Mouse (Mus musculus): ENCODE results near the gene Mlc1.

The Mlc1 gene

DNA sequence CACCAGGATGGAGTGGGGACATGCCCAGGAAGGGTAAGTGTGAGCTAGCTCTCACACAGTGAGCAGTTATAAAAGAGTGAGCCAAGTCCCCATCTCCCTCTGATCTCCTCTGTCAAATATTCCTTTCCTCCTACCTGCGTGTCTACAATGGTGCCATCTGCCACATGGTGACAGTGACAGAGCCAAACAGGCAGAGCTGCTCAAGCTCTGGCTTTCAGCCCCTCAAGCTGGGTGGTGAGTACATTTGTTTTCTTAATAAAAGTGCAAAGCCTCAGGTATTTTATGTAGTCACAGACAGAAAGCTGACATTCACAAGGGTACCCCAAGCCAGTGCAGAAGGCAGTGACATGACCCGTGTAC, 41.5 kb downstream of the Mlc1 start:
- DNase-seq (ENCODE audit: low spot score in 2 of 2) = no peak

- DNase-seq (ENCODE audit: low spot score in 2 of 2) = no peak
Observed at GRCm38 (mm10) chr15:88936619-88937290, 42.1 kb downstream of the Mlc1 start.

DNA sequence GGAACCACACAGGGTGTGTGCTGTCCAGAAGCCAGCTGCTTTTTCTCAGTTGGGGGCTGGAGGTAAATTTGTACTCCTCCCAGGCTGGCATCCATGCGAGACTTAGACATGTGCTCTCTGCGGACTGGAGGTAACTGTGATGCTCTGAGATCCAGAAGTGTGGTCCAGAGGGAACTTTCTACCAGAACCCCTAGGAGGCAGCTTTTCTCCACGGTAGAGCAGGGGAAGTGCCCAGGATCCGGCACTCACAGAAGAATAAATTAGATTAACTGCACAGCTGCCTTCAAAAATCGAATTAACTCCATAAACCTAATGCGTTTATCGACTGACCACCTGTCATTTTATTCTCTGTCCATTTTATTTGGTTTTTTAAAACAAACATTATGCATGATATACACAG, 44.7 kb downstream of the Mlc1 start:
- DNase-seq (ENCODE audit: low spot score in 2 of 2) = no peak

DNA sequence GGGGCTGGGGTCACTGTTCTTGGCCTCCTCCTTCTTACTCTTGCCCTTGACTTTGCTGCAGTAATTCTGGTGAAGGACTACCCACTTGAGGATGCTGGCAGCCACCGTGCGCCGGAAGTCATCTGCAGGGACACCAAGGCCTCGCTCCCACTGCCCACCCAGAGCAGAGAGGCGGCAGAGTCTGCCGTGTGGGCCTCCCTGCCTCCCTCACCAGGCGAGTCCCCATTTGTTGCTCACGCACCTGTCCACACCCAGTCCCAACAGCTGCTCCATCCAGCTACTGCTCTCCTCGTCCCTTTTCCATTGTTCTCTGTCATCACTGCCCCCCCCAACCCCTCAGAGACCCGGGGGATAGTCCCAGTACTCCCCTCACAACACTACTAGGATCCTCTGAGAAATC, 46.1 kb downstream of the Mlc1 start:
- no peak for DNase-seq (ENCODE audit: low spot score in 2 of 2)

- no peak for DNase-seq (ENCODE audit: low spot score in 2 of 2)
Observed at GRCm38 (mm10) chr15:88921992-88922310, 56.9 kb downstream of the Mlc1 start.

- DNase-seq (ENCODE audit: low spot score in 2 of 2) = peak; percentile 51 to 80
Observed at GRCm38 (mm10) chr15:88921131-88921991, 57.4 kb downstream of the Mlc1 start.

- DNase-seq (ENCODE audit: low spot score in 2 of 2) = no peak
Observed at GRCm38 (mm10) chr15:88920065-88920464, 58.7 kb downstream of the Mlc1 start.

GRCm38 (mm10) chr15:88919328-88919727, 59.5 kb downstream of the Mlc1 start:
- no peak for DNase-seq (ENCODE audit: low spot score in 2 of 2)

GRCm38 (mm10) chr15:88917126-88917525, 61.7 kb downstream of the Mlc1 start:
- DNase-seq (ENCODE audit: low spot score in 2 of 2) = no peak

DNA sequence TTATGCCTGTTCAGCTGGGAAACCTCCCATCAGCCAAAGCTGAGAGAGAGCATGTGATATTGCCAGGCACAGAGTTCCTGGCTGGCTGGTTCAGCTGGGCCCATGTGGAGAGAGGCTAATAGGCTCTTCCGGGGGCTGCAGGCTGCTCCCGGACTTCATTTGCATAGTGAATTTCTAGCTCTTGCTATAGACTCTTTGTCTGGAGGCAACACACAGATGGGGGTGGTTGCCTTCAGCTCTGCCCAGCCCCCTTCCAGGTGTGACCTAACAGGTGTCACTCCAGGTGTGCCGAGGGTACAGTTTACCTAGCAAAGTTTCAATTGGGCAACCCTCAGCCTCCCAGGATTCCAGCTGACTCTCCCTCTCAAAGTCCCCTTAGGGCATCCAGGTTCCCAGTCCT, 62.4 kb downstream of the Mlc1 start:
- no peak for DNase-seq (ENCODE audit: low spot score in 2 of 2)

GRCm38 (mm10) chr15:88915046-88915445, 63.8 kb downstream of the Mlc1 start:
- no peak for DNase-seq (ENCODE audit: low spot score in 2 of 2)

GRCm38 (mm10) chr15:88906347-88906746, 72.5 kb downstream of the Mlc1 start:
- no peak for DNase-seq (ENCODE audit: low spot score in 2 of 2)

Measured in cerebellum, postnatal 4 days (tissue).